Mouse (Mus musculus): ENCODE data around the gene Igf1r.

DNA sequence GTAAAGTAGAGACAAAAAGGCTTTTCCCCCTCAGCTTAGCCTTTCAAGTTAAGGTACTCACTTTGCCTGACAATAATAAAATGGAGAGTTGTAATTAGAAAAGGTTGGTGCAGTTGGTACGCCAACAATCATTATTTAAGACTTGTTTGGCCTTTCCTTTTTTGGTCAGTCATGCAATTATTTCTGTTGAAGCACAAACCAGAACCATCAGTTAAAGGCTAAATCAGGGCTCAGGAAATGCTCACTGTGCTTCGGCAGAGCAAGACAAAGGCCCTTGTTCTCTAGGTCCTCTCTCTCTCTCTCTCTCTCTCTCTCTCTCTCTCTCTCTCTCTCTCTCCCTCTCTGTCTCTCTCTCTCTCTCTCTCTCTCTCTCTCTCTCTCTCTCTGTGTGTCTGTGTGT lies 165.4 kb downstream of the Igf1r start:
- no peak for TF ChIP-seq CTCF (IDR thresholded peaks at IDR 0.05)
- TF ChIP-seq POLR2A (IDR thresholded peaks at IDR 0.05; ENCODE audit: insufficient read depth, low read depth, low read length) = no peak
